Mouse (Mus musculus) ES-Bruce4 (cell line): ENCODE results near the gene H1foo.

Experiments used
- CTCF ChIP-seq: IDR thresholded peaks from one replicate; pipeline ENCODE4 v1.8.1; 2011; ENCODE audit warnings: low read depth, low read length
- EP300 ChIP-seq: IDR thresholded peaks from 2 replicates; pipeline ENCODE4 v1.6.1; 2011; ENCODE audit warnings: low read depth, low read length; ENCODE audit not compliant: insufficient read depth

- TF ChIP-seq CTCF (no peak), EP300 (no peak)
These were observed 9.2 kb upstream of the H1foo start for GRCm38 (mm10) chr6:115935544-115935943.
